In the genomic region with DNA sequence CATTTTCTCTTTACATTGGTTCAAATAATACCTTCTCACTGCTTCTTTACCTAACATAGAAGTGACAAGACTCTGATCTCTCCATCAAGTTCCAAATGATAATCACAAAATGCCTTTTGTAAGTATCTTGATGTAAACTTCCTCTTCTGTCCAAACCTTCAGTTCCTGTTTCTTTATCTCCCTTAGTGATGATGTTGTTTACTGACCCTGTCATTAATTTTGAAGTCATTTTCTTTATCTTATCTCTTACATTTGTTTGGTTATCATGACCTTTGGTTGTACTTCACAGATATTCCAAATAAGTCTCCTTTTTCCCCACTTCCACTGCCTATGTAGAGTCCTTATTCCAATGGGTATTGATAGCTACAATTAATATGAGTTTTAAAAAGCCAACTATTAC, we compare ENCODE assay signal across 21 mouse cellular contexts.
"Had no signal": no experiment of that assay in that cellular context is flagged by ENCODE, and none has a peak within 500 bp of the region (broad histone marks: within the 10 kb centered on the region; RNA-seq: fewer than 3 reads in every experiment).

No protein-coding gene starts in this region.

- H3K4me1 ChIP-seq: limb, embryonic 10.5 days; limb, embryonic 13.5 days; liver, embryonic 12.5 days; liver, embryonic 15.5 days; lung, embryonic 15.5 days; midbrain, embryonic 12.5 days; midbrain, embryonic 15.5 days; neural tube, embryonic 13.5 days; stomach, embryonic 15.5 days had no signal

- H3K27ac ChIP-seq: limb, embryonic 10.5 days; limb, embryonic 13.5 days; liver, embryonic 12.5 days; liver, embryonic 15.5 days; lung, embryonic 15.5 days; midbrain, embryonic 12.5 days; midbrain, embryonic 15.5 days; neural tube, embryonic 13.5 days; stomach, embryonic 15.5 days had no signal

- ATAC-seq: liver, embryonic 12.5 days; midbrain, embryonic 15.5 days had no signal

- H3K27me3 ChIP-seq: limb, embryonic 13.5 days; liver, embryonic 12.5 days; liver, embryonic 15.5 days; lung, embryonic 15.5 days; midbrain, embryonic 12.5 days; midbrain, embryonic 15.5 days; neural tube, embryonic 13.5 days; stomach, embryonic 15.5 days had no signal

- DNase-seq: kidney, adult 9 months; kidney, postnatal 14 days; kidney, postnatal 4 days; liver; lung, adult 18-20 months; lung, postnatal 10 days; lung, postnatal 36 days; retina, postnatal 1 day; right cerebral cortex, postnatal 25 days; spleen, adult 18-20 months; thymus, postnatal 25 days had no signal

- H3K4me3 ChIP-seq: limb, embryonic 10.5 days; limb, embryonic 13.5 days; liver, embryonic 12.5 days; liver, embryonic 15.5 days; lung, embryonic 15.5 days; midbrain, embryonic 12.5 days; midbrain, embryonic 15.5 days; myocyte; neural tube, embryonic 13.5 days; stomach, embryonic 15.5 days had no signal

- H3K36me3 ChIP-seq: limb, embryonic 10.5 days; limb, embryonic 13.5 days; liver, embryonic 12.5 days; liver, embryonic 15.5 days; lung, embryonic 15.5 days; midbrain, embryonic 12.5 days; midbrain, embryonic 15.5 days; neural tube, embryonic 13.5 days; stomach, embryonic 15.5 days had no signal

- H3K9me3 ChIP-seq: limb, embryonic 10.5 days; limb, embryonic 13.5 days; liver, embryonic 12.5 days; liver, embryonic 15.5 days; lung, embryonic 15.5 days; midbrain, embryonic 15.5 days; neural tube, embryonic 13.5 days; stomach, embryonic 15.5 days had no signal
